Mouse (Mus musculus) retina, postnatal 1 day (tissue): ENCODE results near the gene Xlr5b.
"Not testable (repeated sequence)": the region's sequence is repeated elsewhere in the genome, so short reads cannot be mapped to it uniquely, and the experiment has no call there.

ENCODE experiments used
- DNase-seq: peaks from one replicate; pipeline ENCODE4 v3.0.0-alpha.2; 2012

Xlr5b gene

DNA sequence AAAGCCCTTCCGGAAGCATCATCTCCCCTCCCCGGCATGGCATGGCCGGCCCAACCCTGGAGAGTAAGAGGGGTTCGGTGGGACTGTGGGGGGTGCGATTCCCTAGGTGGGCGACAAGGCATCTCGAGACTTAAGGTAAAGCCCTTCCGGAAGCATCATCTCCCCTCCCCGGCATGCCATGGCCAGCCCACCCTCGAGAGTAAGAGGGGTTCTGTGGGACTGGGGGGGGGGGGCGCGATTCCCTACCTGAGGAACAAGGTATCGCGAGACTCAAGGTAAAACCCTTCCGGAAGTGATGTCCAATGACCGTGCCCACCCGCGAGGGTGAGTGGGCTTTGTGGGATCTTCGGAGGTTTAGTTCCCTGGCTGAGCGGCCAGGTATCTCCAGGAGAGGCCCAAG lies at the start of gene Xlr5b:
Gene Xlr5b, plus strand, starts transcription at position 301 of the 400 bp plus-strand sequence.
- not testable (repeated sequence) for DNase-seq

DNA sequence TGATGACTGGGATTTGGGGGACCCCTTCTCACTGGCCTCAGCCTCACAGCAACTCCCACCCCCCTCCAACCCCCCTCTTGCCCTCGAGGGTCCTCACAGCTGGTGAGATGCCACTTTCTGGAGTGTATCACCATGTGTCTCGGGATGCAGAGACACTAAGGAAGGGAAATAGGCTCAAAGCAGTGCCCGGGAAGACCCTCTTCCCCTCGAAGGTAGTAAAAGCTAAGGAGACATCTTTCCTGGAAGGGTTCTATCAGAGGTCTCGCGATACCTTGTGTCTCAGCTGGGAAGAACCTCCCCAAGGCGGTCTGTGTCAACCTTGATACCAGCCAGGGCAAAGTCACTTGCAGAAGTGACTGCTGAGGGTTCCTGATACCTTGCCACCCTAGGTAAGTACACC lies 31.8 kb upstream of the Xlr5b start, which contains the start of gene Gm14685:
Gene Gm14685, plus strand, starts transcription at position 301 of the 400 bp plus-strand sequence.
- DNase-seq = not testable (repeated sequence)

DNA sequence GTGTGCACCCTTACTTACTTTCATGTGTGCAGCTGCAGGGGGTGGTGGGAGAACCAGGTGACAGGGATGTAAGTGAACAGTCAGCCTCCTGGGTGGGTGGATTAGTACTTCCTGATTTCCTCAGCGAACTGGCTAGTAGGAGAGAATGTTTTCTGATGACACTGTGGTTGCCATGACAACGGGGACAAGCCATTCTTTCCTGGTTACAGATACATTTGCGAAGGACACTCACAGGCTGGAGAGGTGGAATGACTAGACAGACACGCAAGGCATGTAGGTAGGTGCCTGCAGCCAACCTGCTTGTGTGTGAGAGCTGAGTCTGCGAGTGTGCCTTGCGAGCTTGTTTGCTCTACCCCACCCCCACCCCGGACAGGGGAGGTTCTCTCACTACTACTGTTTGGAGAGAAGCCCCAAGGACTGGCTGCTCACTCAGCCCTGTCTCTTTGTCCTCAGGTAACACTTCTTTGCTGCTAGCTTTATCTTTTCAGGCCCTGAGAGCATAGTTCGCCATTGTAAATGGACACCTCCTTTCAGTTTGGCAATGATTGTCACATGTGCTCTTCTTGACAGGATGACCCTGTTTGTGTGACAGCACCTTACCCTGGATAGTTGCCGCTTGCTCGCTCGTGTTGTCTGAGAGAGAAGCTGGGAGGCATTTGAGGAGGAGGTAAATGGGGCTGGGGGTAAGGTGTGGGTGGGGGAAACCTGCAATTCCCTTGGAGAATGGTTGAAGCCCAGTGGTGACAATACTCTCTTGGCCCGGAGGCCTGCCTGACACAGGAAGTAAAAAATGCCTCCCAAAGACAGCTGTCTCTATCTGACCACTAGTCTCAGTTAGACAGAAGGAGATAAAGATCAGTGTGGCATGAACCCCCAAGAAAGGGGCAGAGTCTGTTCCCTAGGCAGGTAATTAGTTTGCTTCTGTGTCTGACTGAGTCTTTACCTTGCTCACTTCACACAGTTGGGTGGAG lies 25.5 kb upstream of the Xlr5b start:
- not testable (repeated sequence) for DNase-seq

DNA sequence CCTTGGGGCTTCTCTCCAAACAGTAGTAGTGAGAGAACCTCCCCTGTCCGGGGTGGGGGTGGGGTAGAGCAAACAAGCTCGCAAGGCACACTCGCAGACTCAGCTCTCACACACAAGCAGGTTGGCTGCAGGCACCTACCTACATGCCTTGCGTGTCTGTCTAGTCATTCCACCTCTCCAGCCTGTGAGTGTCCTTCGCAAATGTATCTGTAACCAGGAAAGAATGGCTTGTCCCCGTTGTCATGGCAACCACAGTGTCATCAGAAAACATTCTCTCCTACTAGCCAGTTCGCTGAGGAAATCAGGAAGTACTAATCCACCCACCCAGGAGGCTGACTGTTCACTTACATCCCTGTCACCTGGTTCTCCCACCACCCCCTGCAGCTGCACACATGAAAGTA lies 5.4 kb upstream of the Xlr5b start:
- not testable (repeated sequence) for DNase-seq

GRCm38 (mm10) chrX:73149350-73149749 lies 754 bp downstream of the Xlr5b start, which contains the start of gene DXBay18:
Gene DXBay18 (minus strand): TSS chrX:73149450.
- DNase-seq = not testable (repeated sequence)

GRCm38 (mm10) chrX:73176889-73177288 lies 28.3 kb downstream of the Xlr5b start, which contains the start of gene Spin2d:
Gene Spin2d (minus strand): TSS chrX:73176989.
- not testable (repeated sequence) for DNase-seq

DNA sequence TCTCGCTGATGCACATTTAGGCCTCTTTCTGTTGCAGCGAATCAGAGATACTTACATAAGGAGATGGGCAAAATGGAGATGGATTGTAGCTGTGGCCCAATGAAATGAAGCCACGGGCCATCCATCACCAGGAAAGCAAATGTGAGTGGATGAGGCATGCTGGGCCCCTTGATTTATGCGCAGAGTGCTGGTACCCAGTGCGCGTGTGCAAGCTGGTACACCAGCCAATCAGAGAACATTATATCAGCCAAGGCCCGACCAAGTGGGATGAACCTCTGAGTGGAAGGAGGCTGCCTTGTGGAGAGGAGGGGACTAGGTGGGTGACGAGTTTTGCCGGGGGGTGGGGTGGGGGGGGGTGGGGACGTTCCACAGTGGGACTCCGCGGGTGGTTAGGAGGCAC lies 43.3 kb downstream of the Xlr5b start, which contains the start of gene Xlr3b:
Gene Xlr3b, plus strand, starts transcription at position 274 of the 400 bp plus-strand sequence.
- DNase-seq = peak; percentile 24
